Mouse (Mus musculus) gastrocnemius, postnatal 14 days (tissue): ENCODE results near the gene 4930524B15Rik. TPM values are rescaled to one million over a fixed set of nuclear protein-coding genes. Genes with fewer than 3 reads are reported as not detected.

Experiments
- DNase-seq: peaks from one replicate; pipeline ENCODE4 v3.0.0; 2021; ENCODE audit warnings: mixed read lengths
- intact Hi-C: fragments of 180-260 bp; cut with DNase I; formaldehyde crosslinking; loops from one replicate; pipeline ENCODE4 v1.15.1; 2025; ENCODE audit warnings: low total_unique reads
- total RNA-seq, 2 experiments: library from RNA; stranded (reverse); gene quantifications; 2 replicates each; pipeline ENCODE4 v1.2.3; 2021

The 4930524B15Rik gene
- total RNA-seq, 2 experiments from 2014 or later = not detected

- intact Hi-C loops = no loop called here
- DNase-seq = no peak
These were observed 62.3 kb downstream of the 4930524B15Rik start for GRCm38 (mm10) chr11:32027474-32028342.

DNA sequence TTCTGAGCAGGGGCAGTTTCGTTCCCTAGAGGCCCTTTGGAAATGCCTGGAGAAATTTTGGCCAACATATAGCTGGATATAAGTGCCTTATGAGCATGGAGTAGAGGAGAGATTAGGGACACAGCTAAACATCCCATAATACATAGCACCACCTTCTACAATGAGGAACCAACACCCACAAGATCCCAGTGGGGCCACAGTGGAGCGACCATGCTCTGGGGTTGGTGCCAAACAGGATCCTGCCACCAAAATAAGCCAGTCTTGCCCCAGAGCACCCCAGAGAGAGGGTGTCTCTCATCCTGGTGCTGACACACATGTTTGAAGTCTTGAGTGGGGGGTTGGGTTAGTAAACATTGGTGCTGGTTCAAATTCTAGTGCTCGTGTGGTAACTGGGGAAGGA is 63.2 kb downstream of the 4930524B15Rik start:
- DNase-seq = no peak
- intact Hi-C loops = no loop called here

Other genes with a start within 250 kb of the 4930524B15Rik start
- 10 to 100 TPM; 63.1 to 66.2 TPM for gene Cpeb4, start 93.4 kb upstream of the 4930524B15Rik start, total RNA-seq
- under 1 TPM; 0.40 to 0.68 TPM for gene Nsg2, start 34.9 kb downstream of the 4930524B15Rik start, total RNA-seq
- under 1 TPM in 1 of 2 experiments, not detected in 1; 0.31 TPM for gene Il9r, start 234.7 kb downstream of the 4930524B15Rik start, total RNA-seq
- gene Snrnp25, start 239.8 kb downstream of the 4930524B15Rik start, total RNA-seq = 1 to 10 TPM; 8.6 to 8.9 TPM